Mouse (Mus musculus) brain, embryonic 18.5 days (tissue): Measurements from ENCODE around the gene Tmem89.

ENCODE experiments used
- DNase-seq: peaks from one replicate; pipeline ENCODE4 v3.0.0-alpha.2; 2012; ENCODE audit warnings: low read depth, low spot score

Tmem89 gene

DNA sequence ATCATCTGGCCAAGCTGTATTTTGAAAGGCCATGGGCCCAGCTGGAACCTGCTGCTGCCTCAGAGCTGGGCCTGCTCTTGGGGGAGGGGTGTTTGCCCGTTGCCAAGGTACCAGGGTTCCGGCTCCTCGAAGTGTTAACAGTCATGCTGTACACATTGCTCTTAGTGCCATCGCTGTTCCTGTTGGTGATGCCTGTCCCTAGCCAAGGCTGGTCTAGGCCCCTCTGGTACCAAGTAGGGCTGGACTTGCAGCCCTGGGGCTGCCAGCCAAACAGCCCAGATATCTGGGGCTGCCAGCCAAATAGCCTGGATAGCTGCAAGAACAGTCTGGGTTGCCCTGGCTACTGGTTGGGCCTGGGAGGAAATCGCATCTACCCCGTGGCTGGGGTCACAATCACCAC is at the start of gene Tmem89:
Tmem89 (plus strand) TSS at position 129 of the 400 bp plus-strand sequence.
- peak; percentile 37 for DNase-seq

- no peak for DNase-seq
Observed at GRCm38 (mm10) chr9:108912308-108912707, 2.1 kb upstream of the Tmem89 start.

DNA sequence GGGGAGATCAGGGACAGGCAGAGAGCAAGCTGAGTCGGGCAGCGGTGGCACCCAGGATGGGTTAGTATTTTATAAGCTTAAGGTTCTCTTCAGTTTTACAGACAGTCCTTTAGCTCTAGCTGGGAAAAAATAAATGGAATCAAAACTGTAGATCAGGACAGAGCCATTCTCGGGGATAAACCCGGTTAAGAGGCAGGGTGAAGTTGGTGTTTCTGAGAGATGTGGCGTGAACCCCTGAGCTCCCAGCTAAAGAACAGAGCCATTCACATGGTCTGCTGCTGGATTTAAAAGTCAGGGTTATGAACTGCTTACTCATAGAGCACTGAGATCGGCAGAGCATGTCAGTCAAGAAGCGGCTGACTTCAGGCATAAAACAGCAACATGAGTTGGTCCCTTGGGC is 1.3 kb upstream of the Tmem89 start:
- DNase-seq = no peak

DNA sequence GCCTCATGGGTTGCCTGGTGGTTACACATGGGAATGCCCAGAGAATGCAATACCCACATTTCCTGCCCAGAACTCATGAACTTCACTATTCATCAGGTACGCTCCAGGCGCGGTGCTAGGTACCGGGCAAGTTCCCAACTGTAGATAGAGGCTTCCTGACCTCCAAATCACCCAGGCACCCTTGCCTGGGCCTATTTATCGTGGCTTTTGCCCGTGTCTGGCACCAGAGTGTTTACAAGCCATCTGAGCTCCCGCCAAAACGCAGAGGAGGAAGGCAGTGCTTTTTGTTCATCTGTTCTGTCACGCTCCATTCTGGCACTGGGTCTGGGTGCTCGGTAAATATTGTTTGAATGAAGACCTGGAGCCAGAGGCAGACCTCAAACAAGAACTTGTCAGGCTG is 798 bp upstream of the Tmem89 start:
- no peak for DNase-seq

DNA sequence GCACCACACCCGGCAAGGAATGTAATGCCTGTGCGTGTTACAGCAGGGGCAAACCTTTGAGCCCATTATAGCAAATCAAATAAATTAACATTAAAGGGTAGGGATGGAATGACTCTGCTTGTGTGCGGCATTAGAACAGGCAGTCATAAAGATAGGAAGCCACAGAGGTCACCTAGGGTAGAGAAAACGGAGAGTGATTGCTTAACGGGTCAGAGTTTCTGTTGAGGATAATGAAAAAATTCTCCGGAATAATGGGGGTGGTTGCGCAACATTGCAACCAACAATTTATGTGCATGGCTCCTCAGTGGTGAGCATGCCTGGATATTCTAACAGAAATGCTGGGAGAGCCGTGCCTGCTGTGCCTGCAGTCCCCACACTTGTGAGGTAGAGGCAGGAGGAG is 11.5 kb downstream of the Tmem89 start:
- DNase-seq = no peak

DNA sequence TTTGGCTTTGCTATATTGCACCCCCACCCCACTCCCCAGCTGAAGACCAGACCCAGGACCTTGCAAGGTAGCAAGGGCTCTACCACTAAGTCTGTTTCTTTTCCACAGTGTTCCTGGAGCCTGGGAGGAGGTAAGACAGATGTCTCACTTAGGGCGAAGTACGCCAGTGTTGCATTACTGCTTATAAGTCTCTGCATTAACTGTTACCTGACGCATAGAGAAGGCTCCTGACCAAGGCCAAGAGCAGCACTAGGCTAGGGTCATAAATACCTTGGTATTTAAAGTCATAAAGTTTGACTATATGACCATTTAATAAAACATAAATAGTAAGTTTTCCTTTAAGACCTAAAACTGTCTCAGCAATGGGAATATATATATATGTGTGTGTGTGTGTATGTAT is 14.0 kb downstream of the Tmem89 start:
- DNase-seq = no peak

DNA sequence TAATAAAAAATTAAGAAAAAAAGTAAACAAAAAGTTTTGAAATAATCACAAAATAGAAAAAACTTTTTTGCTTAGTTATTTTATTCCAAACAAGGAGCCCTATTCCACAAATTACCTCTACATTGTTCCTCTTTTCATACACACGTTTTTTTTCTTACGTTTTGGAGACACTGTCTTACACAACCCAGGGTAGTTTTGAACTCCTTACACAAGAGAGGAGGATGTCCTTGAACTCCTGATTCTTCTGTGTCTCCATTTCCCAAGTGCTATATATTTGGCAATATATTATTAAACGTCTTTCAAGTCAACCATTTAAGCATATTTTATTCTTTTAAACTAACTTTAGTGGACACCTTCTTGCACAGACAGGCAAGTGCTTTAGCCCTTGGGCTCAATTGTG is 21.6 kb downstream of the Tmem89 start:
- no peak for DNase-seq

DNA sequence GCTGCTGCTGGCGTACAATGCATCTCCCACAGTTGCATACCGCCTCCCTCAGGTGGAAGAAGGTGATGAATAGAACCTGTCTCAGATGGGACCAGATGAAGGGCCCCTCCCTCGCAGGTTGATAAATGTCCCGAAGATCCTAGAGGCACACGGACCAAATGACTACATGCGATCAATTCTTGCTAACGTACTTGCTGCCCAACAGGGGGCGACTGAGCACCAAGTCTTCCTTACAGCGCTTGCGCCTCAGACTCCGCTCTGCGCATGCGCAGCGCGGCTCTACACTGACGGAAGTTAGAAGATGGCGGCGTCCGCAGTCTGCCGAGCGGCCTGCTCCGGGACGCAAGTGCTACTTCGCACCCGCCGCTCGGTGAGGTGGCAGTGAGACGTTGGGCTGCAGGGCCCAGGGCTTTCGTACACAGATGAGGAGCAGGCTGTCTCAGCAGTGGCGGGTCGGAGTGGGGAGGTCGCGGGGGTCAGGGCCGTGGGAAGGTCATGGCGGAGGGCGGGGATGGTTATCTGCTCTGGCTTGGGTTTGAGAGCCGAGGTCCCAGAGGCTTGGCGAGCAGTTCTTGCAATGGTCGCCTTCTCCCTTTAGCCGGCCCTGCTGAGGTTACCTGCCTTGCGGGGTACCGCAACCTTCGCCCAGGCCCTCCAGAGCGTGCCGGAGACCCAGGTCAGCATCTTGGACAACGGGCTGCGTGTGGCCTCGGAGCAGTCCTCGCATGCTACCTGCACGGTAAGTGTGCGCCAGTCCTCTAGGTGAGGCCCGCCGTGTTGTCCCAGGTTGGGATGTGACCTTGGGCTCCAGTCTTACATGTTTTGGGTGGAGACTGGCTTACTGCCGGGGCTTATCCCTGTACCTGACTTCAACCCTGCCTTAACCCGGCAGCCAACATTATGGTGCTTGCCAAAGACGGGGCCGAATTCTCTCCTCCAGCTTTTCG is 22.3 kb downstream of the Tmem89 start, which contains the start of gene Uqcrc1:
Uqcrc1 (plus strand) TSS at position 216 of the 947 bp plus-strand sequence.
- peak; percentile 90 for DNase-seq

GRCm38 (mm10) chr9:108945111-108945510 is 30.7 kb downstream of the Tmem89 start:
- no peak for DNase-seq

GRCm38 (mm10) chr9:108945608-108946007 is 31.2 kb downstream of the Tmem89 start:
- no peak for DNase-seq

GRCm38 (mm10) chr9:108949231-108949966 is 35.0 kb downstream of the Tmem89 start:
- DNase-seq = no peak

GRCm38 (mm10) chr9:108949967-108950728 is 35.7 kb downstream of the Tmem89 start:
- no peak for DNase-seq

- no peak for DNase-seq
Observed at GRCm38 (mm10) chr9:108953081-108953636, 38.7 kb downstream of the Tmem89 start, which contains the start of gene Col7a1. TSS of gene Col7a1 (plus strand) at chr9:108953586.

- DNase-seq = no peak
Observed at GRCm38 (mm10) chr9:108955241-108955640, 40.8 kb downstream of the Tmem89 start.

GRCm38 (mm10) chr9:108955846-108956245 is 41.4 kb downstream of the Tmem89 start:
- no peak for DNase-seq

GRCm38 (mm10) chr9:108963577-108963976 is 49.2 kb downstream of the Tmem89 start:
- no peak for DNase-seq

GRCm38 (mm10) chr9:108964338-108964737 is 49.9 kb downstream of the Tmem89 start:
- DNase-seq = no peak
